Mouse (Mus musculus): ENCODE measurements around the gene Chd9. TPM values are rescaled to one million over a fixed set of nuclear protein-coding genes. Genes with fewer than 3 reads are reported as not detected.

Gene Chd9
- total RNA-seq, 2 experiments from 2014 or later, result 60.2 to 66.2 TPM

- intact Hi-C loops (cut with DNase I), result no loop called here
- DNase-seq, result peak; percentile 23 to 37
Measured at GRCm38 (mm10) chr8:90833628-90834320, 5.6 kb downstream of the Chd9 start.

GRCm38 (mm10) chr8:90834321-90834672 is 6.1 kb downstream of the Chd9 start:
- DNase-seq, result no peak
- intact Hi-C loops (cut with DNase I), result no loop called here

- intact Hi-C loops (cut with DNase I), result no loop called here
- no peak for DNase-seq
Measured at GRCm38 (mm10) chr8:90837440-90837839, 9.3 kb downstream of the Chd9 start.

- intact Hi-C loops (cut with DNase I), result loop anchor here (2.0 kb wide), 1 partner anchor 37 kb away; no protein-coding TSS in a partner anchor
- no peak for DNase-seq
Measured at GRCm38 (mm10) chr8:90839725-90840714, 11.9 kb downstream of the Chd9 start.

- intact Hi-C loops (cut with DNase I), result loop anchor here (2.0 kb wide), 1 partner anchor 35 kb away; no protein-coding TSS in a partner anchor
- peak in 1 of 2 experiments; percentile 29 for DNase-seq
Measured at GRCm38 (mm10) chr8:90841321-90841720, 13.2 kb downstream of the Chd9 start.

- no peak for DNase-seq
- intact Hi-C loops (cut with DNase I), result no loop called here
Measured at GRCm38 (mm10) chr8:90843127-90843526, 15.0 kb downstream of the Chd9 start.

GRCm38 (mm10) chr8:90844179-90844967 is 16.2 kb downstream of the Chd9 start:
- intact Hi-C loops (cut with DNase I), result no loop called here
- DNase-seq, result no peak

GRCm38 (mm10) chr8:90847980-90848379 is 19.8 kb downstream of the Chd9 start:
- DNase-seq, result no peak
- intact Hi-C loops (cut with DNase I), result no loop called here

GRCm38 (mm10) chr8:90849462-90850050 is 21.4 kb downstream of the Chd9 start:
- intact Hi-C loops (cut with DNase I), result no loop called here
- DNase-seq, result no peak

- DNase-seq, result no peak
- intact Hi-C loops (cut with DNase I), result no loop called here
Measured at GRCm38 (mm10) chr8:90851544-90851943, 23.4 kb downstream of the Chd9 start.

- DNase-seq, result no peak
- intact Hi-C loops (cut with DNase I), result no loop called here
Measured at GRCm38 (mm10) chr8:90853971-90854670, 26.0 kb downstream of the Chd9 start.

GRCm38 (mm10) chr8:90854671-90855161 is 26.6 kb downstream of the Chd9 start:
- intact Hi-C loops (cut with DNase I), result no loop called here
- DNase-seq, result peak; percentile 34 to 41

- intact Hi-C loops (cut with DNase I), result no loop called here
- DNase-seq, result no peak
Measured at GRCm38 (mm10) chr8:90856171-90856570, 28.0 kb downstream of the Chd9 start.

GRCm38 (mm10) chr8:90856952-90857351 is 28.8 kb downstream of the Chd9 start:
- no peak for DNase-seq
- intact Hi-C loops (cut with DNase I), result no loop called here

- DNase-seq, result no peak
- intact Hi-C loops (cut with DNase I), result no loop called here
Measured at GRCm38 (mm10) chr8:90858071-90858470, 29.9 kb downstream of the Chd9 start.

GRCm38 (mm10) chr8:90861266-90861944 is 33.3 kb downstream of the Chd9 start:
- no peak for DNase-seq
- intact Hi-C loops (cut with DNase I), result no loop called here

GRCm38 (mm10) chr8:90862038-90862437 is 33.9 kb downstream of the Chd9 start:
- intact Hi-C loops (cut with DNase I), result no loop called here
- peak; percentile 61 to 75 for DNase-seq

GRCm38 (mm10) chr8:90867061-90867460 is 38.9 kb downstream of the Chd9 start:
- intact Hi-C loops (cut with DNase I), result no loop called here

GRCm38 (mm10) chr8:90867911-90868310 is 39.8 kb downstream of the Chd9 start:
- no peak for DNase-seq
- intact Hi-C loops (cut with DNase I), result no loop called here

More at GRCm38 (mm10) chr8:90867061-90867460, 38.9 kb downstream of the Chd9 start:
- no peak for DNase-seq
